18 mouse cellular contexts compared by ENCODE assay signal in the genomic region with DNA sequence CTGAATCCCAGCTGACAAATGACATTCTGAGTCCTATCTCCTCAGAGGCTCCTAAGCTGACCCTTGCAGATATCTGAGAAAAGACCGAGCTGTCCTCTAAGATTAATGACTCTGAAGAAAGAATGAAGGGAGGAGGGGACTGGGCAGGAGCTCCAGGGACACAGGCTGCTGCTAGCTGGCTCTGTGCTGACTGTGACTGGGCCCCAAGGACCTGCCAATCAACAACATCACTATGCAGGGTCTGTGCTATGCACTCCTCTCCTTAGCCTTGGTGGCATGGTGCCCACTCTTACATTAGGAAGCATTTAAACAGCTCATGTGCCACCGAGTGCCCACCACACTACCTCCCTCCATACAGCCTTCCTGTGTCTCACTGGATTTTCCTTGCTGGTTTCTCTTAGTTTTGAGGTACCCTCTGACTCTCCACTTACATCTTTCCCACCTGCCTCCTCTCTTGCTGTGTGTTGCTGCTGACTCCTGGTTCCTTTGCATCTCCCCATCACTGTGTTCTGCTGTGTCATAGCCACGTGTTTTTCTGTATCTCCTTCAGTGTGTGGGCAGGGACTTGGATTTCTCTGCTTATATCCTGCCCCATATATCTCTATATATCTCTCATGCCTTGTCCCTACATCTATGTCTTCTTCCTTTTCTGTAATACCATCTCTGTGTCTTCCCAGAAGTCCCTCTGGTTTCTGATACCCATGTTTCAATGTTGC.
A peak's percentile ranks its signal among the peaks of the same experiment; 100 is the strongest.
DNase-seq lines count a peak whose midpoint lies in the region; ATAC-seq and TF ChIP-seq lines count a peak whose summit lies in the region.
"Had no signal": no experiment of that assay in that cellular context is flagged by ENCODE, and none has a peak within 500 bp of the region (broad histone marks: within the 10 kb centered on the region; RNA-seq: fewer than 3 reads in every experiment).

No protein-coding gene starts in this region.

- no peak overlapping the region for H3K4me2 ChIP-seq in heart, embryonic 15.5 days
- H3K4me2 ChIP-seq in stomach, embryonic 15.5 days: no peak overlapping the region
- no peak overlapping the region for H3K4me2 ChIP-seq in stomach, postnatal 0 days (replicated peaks; ENCODE audit: low read depth)
- H3K4me2 ChIP-seq: embryonic facial prominence, embryonic 15.5 days; forebrain, embryonic 12.5 days; heart, embryonic 11.5 days had no signal

- no peak for TF ChIP-seq CTCF in stomach, postnatal 0 days (IDR thresholded peaks at IDR 0.05; ENCODE audit: low read depth)

- H3K36me3 ChIP-seq in heart, embryonic 15.5 days: no peaks in the 10 kb centered on the region
- H3K36me3 ChIP-seq in heart, embryonic 10.5 days: no peaks in the 10 kb centered on the region
- no peaks in the 10 kb centered on the region for H3K36me3 ChIP-seq in stomach, embryonic 15.5 days
- H3K36me3 ChIP-seq in stomach, postnatal 0 days (ENCODE audit: control insufficient read depth, insufficient read depth, low read length): no peaks in the 10 kb centered on the region
- H3K36me3 ChIP-seq: embryonic facial prominence, embryonic 15.5 days; forebrain, embryonic 12.5 days had no signal

- no peak overlapping the region for H3K27ac ChIP-seq in heart, embryonic 15.5 days
- no peak overlapping the region for H3K27ac ChIP-seq in heart, embryonic 10.5 days
- H3K27ac ChIP-seq in stomach, embryonic 15.5 days: no peak overlapping the region
- no peak overlapping the region for H3K27ac ChIP-seq in stomach, postnatal 0 days (replicated peaks)
- H3K27ac ChIP-seq: embryonic facial prominence, embryonic 15.5 days; forebrain, embryonic 12.5 days; liver, embryonic 14.5 days had no signal

- WGBS in heart, embryonic 15.5 days: 27% methylated on average over 3 of the region's 3 CpGs
- 42% methylated on average over 3 of the region's 3 CpGs for WGBS in heart, embryonic 10.5 days
- WGBS in stomach, embryonic 15.5 days: 33% methylated on average over 3 of the region's 3 CpGs
- 35% methylated on average over 3 of the region's 3 CpGs for WGBS in stomach, postnatal 0 days

- H3K9me3 ChIP-seq in heart, embryonic 15.5 days (replicated peaks): no peaks in the 10 kb centered on the region
- no peaks in the 10 kb centered on the region for H3K9me3 ChIP-seq in heart, embryonic 10.5 days
- H3K9me3 ChIP-seq in stomach, embryonic 15.5 days: no peaks in the 10 kb centered on the region
- H3K9me3 ChIP-seq in stomach, postnatal 0 days (ENCODE audit: control insufficient read depth, low read length): no peaks in the 10 kb centered on the region
- H3K9me3 ChIP-seq: embryonic facial prominence, embryonic 15.5 days; forebrain, embryonic 12.5 days had no signal

- H3K4me1 ChIP-seq in heart, embryonic 15.5 days (replicated peaks): no peaks in the 10 kb centered on the region; the same call in 1 of the 2 replicates
- H3K4me1 ChIP-seq in heart, embryonic 10.5 days: peaks cover 11% of the 10 kb centered on the region
- no peaks in the 10 kb centered on the region for H3K4me1 ChIP-seq in stomach, embryonic 15.5 days
- no peaks in the 10 kb centered on the region for H3K4me1 ChIP-seq in stomach, postnatal 0 days (replicated peaks; ENCODE audit: control insufficient read depth, insufficient read depth)
- H3K4me1 ChIP-seq: embryonic facial prominence, embryonic 15.5 days; forebrain, embryonic 12.5 days had no signal

- no peak overlapping the region for H3K4me3 ChIP-seq in heart, embryonic 15.5 days
- H3K4me3 ChIP-seq in heart, embryonic 10.5 days: no peak overlapping the region
- H3K4me3 ChIP-seq in stomach, embryonic 15.5 days (replicated peaks): no peak overlapping the region
- no peak overlapping the region for H3K4me3 ChIP-seq in stomach, postnatal 0 days (ENCODE audit: low read depth, low read length)
- H3K4me3 ChIP-seq: embryonic facial prominence, embryonic 15.5 days; forebrain, embryonic 12.5 days had no signal

- ATAC-seq in heart, embryonic 15.5 days (replicated peaks; ENCODE audit: insufficient number of reproducible peaks, insufficient read depth, low FRiP score, low read depth): peak; percentile 39; the same call in 1 of the 2 replicates
- 0 out of 2 replicates have a peak, but pooled peaks have one; percentile 43 for ATAC-seq in stomach, embryonic 15.5 days (ENCODE audit: insufficient read depth, low FRiP score, low read depth)
- no peak for ATAC-seq in stomach, postnatal 0 days (ENCODE audit: low FRiP score, low TSS enrichment)
- ATAC-seq: lung, postnatal 0 days had no signal

- H3K9ac ChIP-seq in heart, embryonic 15.5 days: no peak overlapping the region
- H3K9ac ChIP-seq in stomach, embryonic 15.5 days: no peak overlapping the region
- H3K9ac ChIP-seq in stomach, postnatal 0 days (ENCODE audit: low read length): no peak overlapping the region
- H3K9ac ChIP-seq: embryonic facial prominence, embryonic 15.5 days; forebrain, embryonic 12.5 days; liver, embryonic 14.5 days had no signal

- no peaks in the 10 kb centered on the region for H3K27me3 ChIP-seq in heart, embryonic 15.5 days
- H3K27me3 ChIP-seq in heart, embryonic 10.5 days (ENCODE audit: insufficient read depth, poor library complexity, severe bottlenecking): no peaks in the 10 kb centered on the region
- H3K27me3 ChIP-seq in stomach, embryonic 15.5 days (replicated peaks): no peaks in the 10 kb centered on the region
- no peaks in the 10 kb centered on the region for H3K27me3 ChIP-seq in stomach, postnatal 0 days (ENCODE audit: control insufficient read depth, insufficient read depth, low read length)
- H3K27me3 ChIP-seq: embryonic facial prominence, embryonic 15.5 days; forebrain, embryonic 12.5 days had no signal

- peak; percentile 1 for DNase-seq in adrenal gland, adult 8-10 months
- no peak for DNase-seq in adrenal gland, postnatal 36 days
- DNase-seq in heart, embryonic 10.5 days (ENCODE audit: low spot score): no peak
- DNase-seq in stomach, postnatal 0 days (ENCODE audit: low spot score): no peak
- DNase-seq in testis, postnatal 10 days (ENCODE audit: low spot score): no peak
- no peak for DNase-seq in cerebellum, adult 18-20 months
- DNase-seq: adrenal gland, postnatal 10 days; cerebellum, postnatal 25 days; kidney, adult 8-10 months; spleen, adult 18-20 months; thymus, postnatal 4 days had no signal

- TF ChIP-seq EP300 in stomach, postnatal 0 days (optimal IDR thresholded peaks at IDR 0.05): no peak
